Mouse (Mus musculus): ENCODE data around the gene Sh2d5. TPM values are rescaled to one million over a fixed set of nuclear protein-coding genes. Genes with fewer than 3 reads are reported as not detected.

The Sh2d5 gene
- total RNA-seq, 2 experiments from 2014 or later = 0.28 TPM; not detected in 1

GRCm38 (mm10) chr4:138221406-138221805 lies 28.8 kb upstream of the Sh2d5 start:
- DNase-seq = no peak

GRCm38 (mm10) chr4:138222396-138222795 lies 27.8 kb upstream of the Sh2d5 start:
- intact Hi-C loops (cut with DNase I) = no loop called here

More at GRCm38 (mm10) chr4:138221406-138221805, 28.8 kb upstream of the Sh2d5 start:
- intact Hi-C loops (cut with DNase I) = no loop called here
- H3K4me3 ChIP-seq = no peak overlapping the region
- no peak for TF ChIP-seq CTCF (IDR thresholded peaks at IDR 0.05)
- H3K27ac ChIP-seq = no peak overlapping the region

GRCm38 (mm10) chr4:138223623-138224022 lies 26.6 kb upstream of the Sh2d5 start:
- Histone ChIP-seq H3K4me3 (no peak overlapping the region), H3K27ac (no peak overlapping the region)
- intact Hi-C loops (cut with DNase I) = no loop called here
- no peak for TF ChIP-seq CTCF (IDR thresholded peaks at IDR 0.05)
- no peak for DNase-seq

More at GRCm38 (mm10) chr4:138222396-138222795, 27.8 kb upstream of the Sh2d5 start:
- no peak for DNase-seq
- no peak overlapping the region for H3K27ac ChIP-seq
- H3K4me3 ChIP-seq = no peak overlapping the region
- TF ChIP-seq CTCF (IDR thresholded peaks at IDR 0.05) = no peak

- DNase-seq = no peak
- intact Hi-C loops (cut with DNase I) = no loop called here
- Histone ChIP-seq H3K27ac (no peak overlapping the region), H3K4me3 (no peak overlapping the region)
- TF ChIP-seq CTCF (IDR thresholded peaks at IDR 0.05) = no peak
Measured at GRCm38 (mm10) chr4:138246756-138247665, 3.2 kb upstream of the Sh2d5 start.

- H3K27ac ChIP-seq = no peak overlapping the region
- peak overlapping the region; percentile 51 for H3K4me3 ChIP-seq
- no peak for TF ChIP-seq CTCF (IDR thresholded peaks at IDR 0.05)
- no peak for DNase-seq
- intact Hi-C loops (cut with DNase I) = no loop called here
Measured at GRCm38 (mm10) chr4:138251819-138252218, 1.6 kb downstream of the Sh2d5 start.

- H3K27ac ChIP-seq = no peak overlapping the region
- no peak overlapping the region for H3K4me3 ChIP-seq
- no peak for TF ChIP-seq CTCF (IDR thresholded peaks at IDR 0.05)
- intact Hi-C loops (cut with DNase I) = no loop called here
- no peak for DNase-seq
Measured at GRCm38 (mm10) chr4:138252231-138252630, 2.0 kb downstream of the Sh2d5 start.

- Histone ChIP-seq H3K4me3 (no peak overlapping the region), H3K27ac (no peak overlapping the region)
- no peak for TF ChIP-seq CTCF (IDR thresholded peaks at IDR 0.05)
- DNase-seq = no peak
- intact Hi-C loops (cut with DNase I) = no loop called here
Measured at GRCm38 (mm10) chr4:138257116-138257687, 7.0 kb downstream of the Sh2d5 start.

- no peak for DNase-seq
- H3K27ac ChIP-seq = no peak overlapping the region
- no peak overlapping the region for H3K4me3 ChIP-seq
- no peak for TF ChIP-seq CTCF (IDR thresholded peaks at IDR 0.05)
- intact Hi-C loops (cut with DNase I) = no loop called here
Measured at GRCm38 (mm10) chr4:138258663-138259062, 8.5 kb downstream of the Sh2d5 start.

- intact Hi-C loops (cut with DNase I) = no loop called here
- H3K27ac ChIP-seq = no peak overlapping the region
- DNase-seq = no peak
- TF ChIP-seq CTCF (IDR thresholded peaks at IDR 0.05) = no peak
- no peak overlapping the region for H3K4me3 ChIP-seq
Measured at GRCm38 (mm10) chr4:138259482-138259881, 9.3 kb downstream of the Sh2d5 start.

- Histone ChIP-seq H3K27ac (peak overlapping the region; percentile 20; the same call in 1 of the 2 replicates), H3K4me3 (peak overlapping the region; percentile 82)
- intact Hi-C loops (cut with DNase I) = no loop called here
- DNase-seq = peak; percentile 88
- TF ChIP-seq CTCF (IDR thresholded peaks at IDR 0.05) = peak; percentile 25; the same call in 1 of the 2 replicates
Measured at GRCm38 (mm10) chr4:138261843-138262681, 11.9 kb downstream of the Sh2d5 start.

- no peak overlapping the region for H3K4me3 ChIP-seq
- no peak overlapping the region for H3K27ac ChIP-seq
- no peak for TF ChIP-seq CTCF (IDR thresholded peaks at IDR 0.05)
- no peak for DNase-seq
- intact Hi-C loops (cut with DNase I) = no loop called here
Measured at GRCm38 (mm10) chr4:138267869-138268268, 17.7 kb downstream of the Sh2d5 start.
